Mouse (Mus musculus) embryonic facial prominence, embryonic 12.5 days (tissue): ENCODE measurements around the gene Zfp839. TPM values are rescaled to one million over a fixed set of nuclear protein-coding genes. Genes with fewer than 3 reads are reported as not detected.

Source experiments
- ATAC-seq: fragments of 200-750 bp; cut with Nextera tagmentation; 2 replicates; pipeline ENCODE4 v1.8.0; 2017; ENCODE audit not compliant: insufficient number of reproducible peaks, insufficient read depth, low FRiP score, low TSS enrichment
- H3K27ac ChIP-seq: fragments of 300-500 bp; sonication (generic); 2 replicates; pipeline ENCODE4 v1.5.1; 2016; ENCODE audit warnings: mild to moderate bottlenecking
- H3K27me3 ChIP-seq: fragments of 300-500 bp; sonication (generic); 2 replicates; pipeline ENCODE4 v1.6.1; 2016; ENCODE audit warnings: mild to moderate bottlenecking, moderate library complexity
- H3K36me3 ChIP-seq: fragments of 300-500 bp; sonication (generic); 2 replicates; pipeline ENCODE4 v1.6.1; 2016; ENCODE audit warnings: mild to moderate bottlenecking
- H3K4me1 ChIP-seq: fragments of 300-500 bp; sonication (generic); 2 replicates; pipeline ENCODE4 v1.6.1; 2016
- H3K4me2 ChIP-seq: fragments of 300-500 bp; sonication (generic); replicated peaks from 2 replicates; pipeline ENCODE4 v1.6.1; 2016; ENCODE audit warnings: mild to moderate bottlenecking, moderate library complexity
- H3K4me3 ChIP-seq: fragments of 300-500 bp; sonication (generic); 2 replicates; pipeline ENCODE4 v1.5.1; 2016; ENCODE audit warnings: mild to moderate bottlenecking
- H3K9ac ChIP-seq: fragments of 300-500 bp; sonication (generic); 2 replicates; pipeline ENCODE4 v1.6.1; 2016; ENCODE audit warnings: mild to moderate bottlenecking, moderate library complexity
- H3K9me3 ChIP-seq: fragments of 300-500 bp; sonication (generic); 2 replicates; pipeline ENCODE4 v1.6.1; 2016; ENCODE audit warnings: mild to moderate bottlenecking, moderate library complexity
- WGBS: fragments of 180-500 bp; shearing (Covaris S2); methylation state at CpG from one replicate; pipeline ENCODE4 v1.1.7; 2016; 5-methylcytosine and 5-hydroxymethylcytosine counted together
- polyA plus RNA-seq: library from polyadenylated mRNA; unstranded; fragments of >200 nt; fragmentation: Nextera tagmentation; extraction: Ambion mirVana; gene quantifications from 2 replicates; pipeline ENCODE4 v1.2.1, GENCODE M21; 2016

Zfp839 gene
- polyA plus RNA-seq, 1 experiment from 2014 or later: 9.0 TPM

- Histone ChIP-seq H3K27ac (peak within 1 kb of the TSS; percentile 88), H3K36me3 (no peaks in the 10 kb centered on the region), H3K4me2 (peak within 1 kb of the TSS; percentile 92), H3K4me3 (peak within 1 kb of the TSS; percentile 73), H3K27me3 (no peaks in the 10 kb centered on the region), H3K9me3 (no peaks in the 10 kb centered on the region), H3K9ac (peak within 1 kb of the TSS; percentile 75), H3K4me1 (peaks cover 19% of the 10 kb centered on the region; the same call in 1 of the 2 replicates)
- WGBS: 1% methylated on average over 72 of the region's 74 CpGs
- peak; percentile 98 for ATAC-seq
These were observed 39.3 kb downstream of the Zfp839 start, which contains the start of the genes Cinp and Tecpr2 for GRCm38 (mm10) chr12:110889036-110890020. Gene Cinp, minus strand, starts transcription at chr12:110889145. Gene Tecpr2, plus strand, starts transcription at chr12:110889264.

GRCm38 (mm10) chr12:110891887-110892286 lies 41.8 kb downstream of the Zfp839 start:
- Histone ChIP-seq H3K4me3 (no peak overlapping the region), H3K9me3 (no peaks in the 10 kb centered on the region), H3K4me1 (peaks cover 21% of the 10 kb centered on the region; the same call in 1 of the 2 replicates), H3K4me2 (no peak overlapping the region), H3K27ac (no peak overlapping the region), H3K9ac (no peak overlapping the region), H3K27me3 (no peaks in the 10 kb centered on the region), H3K36me3 (no peaks in the 10 kb centered on the region)
- no peak for ATAC-seq
- 89% methylated on average over 1 of the region's 1 CpGs for WGBS

GRCm38 (mm10) chr12:110902106-110902505 lies 52.1 kb downstream of the Zfp839 start:
- Histone ChIP-seq H3K4me2 (no peak overlapping the region), H3K27ac (no peak overlapping the region), H3K4me3 (no peak overlapping the region), H3K9me3 (no peaks in the 10 kb centered on the region), H3K27me3 (no peaks in the 10 kb centered on the region), H3K36me3 (no peaks in the 10 kb centered on the region), H3K4me1 (no peaks in the 10 kb centered on the region), H3K9ac (no peak overlapping the region)
- 80% methylated on average over 4 of the region's 4 CpGs for WGBS
- no peak for ATAC-seq

- 92% methylated on average over 2 of the region's 2 CpGs for WGBS
- no peaks in the 10 kb centered on the region for H3K4me1 ChIP-seq
- no peaks in the 10 kb centered on the region for H3K27me3 ChIP-seq
- H3K36me3 ChIP-seq: no peaks in the 10 kb centered on the region
- no peak for ATAC-seq
- no peak overlapping the region for H3K4me3 ChIP-seq
- H3K4me2 ChIP-seq: no peak overlapping the region
- no peak overlapping the region for H3K9ac ChIP-seq
- no peaks in the 10 kb centered on the region for H3K9me3 ChIP-seq
- no peak overlapping the region for H3K27ac ChIP-seq
These were observed 53.5 kb downstream of the Zfp839 start for GRCm38 (mm10) chr12:110903536-110903935.

- no peak for ATAC-seq
- WGBS: 73% methylated on average over 3 of the region's 3 CpGs
- 0 out of 2 replicates have a peak, but pooled peaks cover 2% of the 10 kb centered on the region for H3K36me3 ChIP-seq
- H3K27me3 ChIP-seq: no peaks in the 10 kb centered on the region
- no peaks in the 10 kb centered on the region for H3K9me3 ChIP-seq
- H3K4me3 ChIP-seq: no peak overlapping the region
- H3K9ac ChIP-seq: no peak overlapping the region
- H3K4me2 ChIP-seq: no peak overlapping the region
- no peak overlapping the region for H3K27ac ChIP-seq
- H3K4me1 ChIP-seq: no peaks in the 10 kb centered on the region
These were observed 57.8 kb downstream of the Zfp839 start for GRCm38 (mm10) chr12:110907845-110908244.

- H3K9me3 ChIP-seq: no peaks in the 10 kb centered on the region
- H3K27ac ChIP-seq: no peak overlapping the region
- peaks cover 2% of the 10 kb centered on the region; the same call in 1 of the 2 replicates for H3K36me3 ChIP-seq
- no peak for ATAC-seq
- H3K4me3 ChIP-seq: no peak overlapping the region
- no peak overlapping the region for H3K4me2 ChIP-seq
- 94% methylated on average over 2 of the region's 2 CpGs for WGBS
- no peak overlapping the region for H3K9ac ChIP-seq
- no peaks in the 10 kb centered on the region for H3K27me3 ChIP-seq
- H3K4me1 ChIP-seq: no peaks in the 10 kb centered on the region
These were observed 59.9 kb downstream of the Zfp839 start for GRCm38 (mm10) chr12:110909962-110910361.

GRCm38 (mm10) chr12:110915761-110916160 lies 65.7 kb downstream of the Zfp839 start:
- no peak overlapping the region for H3K4me3 ChIP-seq
- no peak for ATAC-seq
- H3K27ac ChIP-seq: no peak overlapping the region
- no peak overlapping the region for H3K9ac ChIP-seq
- no peaks in the 10 kb centered on the region for H3K9me3 ChIP-seq
- H3K36me3 ChIP-seq: peaks cover 29% of the 10 kb centered on the region
- H3K4me2 ChIP-seq: no peak overlapping the region
- 85% methylated on average over 9 of the region's 9 CpGs for WGBS
- H3K4me1 ChIP-seq: no peaks in the 10 kb centered on the region
- no peaks in the 10 kb centered on the region for H3K27me3 ChIP-seq

Other genes with a start within 250 kb of the Zfp839 start
- 57.2 and 60.5 TPM in 2 replicates for gene Dync1h1, start 248.8 kb upstream of the Zfp839 start, polyA plus RNA-seq
- 0.24 TPM in 1 of 2 replicates, not detected in the other for gene 1700001K19Rik, start 167.6 kb upstream of the Zfp839 start, polyA plus RNA-seq
- 841 and 859 TPM in 2 replicates for gene Hsp90aa1, start 147.5 kb upstream of the Zfp839 start, polyA plus RNA-seq
- gene Wdr20, start 112.3 kb upstream of the Zfp839 start, polyA plus RNA-seq: 30.1 and 31.7 TPM in 2 replicates
- 6.2 and 7.2 TPM in 2 replicates for gene Mok, start 9.3 kb upstream of the Zfp839 start, polyA plus RNA-seq
- 70.0 and 75.6 TPM in 2 replicates for gene Cinp, start 38.9 kb downstream of the Zfp839 start, polyA plus RNA-seq
- gene Tecpr2, start 39.0 kb downstream of the Zfp839 start, polyA plus RNA-seq: 5.7 and 6.2 TPM in 2 replicates
- gene Ankrd9, start 128.8 kb downstream of the Zfp839 start, polyA plus RNA-seq: 16.0 and 17.5 TPM in 2 replicates
- gene Rcor1, start 189.1 kb downstream of the Zfp839 start, polyA plus RNA-seq: 13.0 TPM in 2 replicates